Mouse (Mus musculus) urinary bladder, postnatal 4 days (tissue): ENCODE measurements around the gene Sugp2.
"Not testable (repeated sequence)": the region's sequence is repeated elsewhere in the genome, so short reads cannot be mapped to it uniquely, and the experiment has no call there.

Experiments
- DNase-seq, 2 experiments: peaks; one replicate each; pipeline ENCODE4 v3.0.0; 2021 to 2022; ENCODE audit warnings: low spot score in 2 of 2

Sugp2 gene

GRCm38 (mm10) chr8:70234080-70234780 is at the start of gene Sugp2, which contains the start of gene Armc6:
Sugp2 (plus strand) TSS chr8:70234226.
Armc6 (minus strand) TSS chr8:70234466.
- DNase-seq, result peak; percentile 93

GRCm38 (mm10) chr8:70188707-70189106 is 45.3 kb upstream of the Sugp2 start:
- no peak for DNase-seq

GRCm38 (mm10) chr8:70193238-70193637 is 40.8 kb upstream of the Sugp2 start:
- DNase-seq, result no peak

- DNase-seq, result no peak
Measured at GRCm38 (mm10) chr8:70194191-70194590, 39.8 kb upstream of the Sugp2 start.

GRCm38 (mm10) chr8:70195762-70196161 is 38.3 kb upstream of the Sugp2 start:
- DNase-seq, result no peak

- DNase-seq, result no peak
Measured at GRCm38 (mm10) chr8:70197603-70198002, 36.4 kb upstream of the Sugp2 start.

- DNase-seq, result no peak
Measured at GRCm38 (mm10) chr8:70200098-70200681, 33.8 kb upstream of the Sugp2 start.

GRCm38 (mm10) chr8:70201417-70201816 is 32.6 kb upstream of the Sugp2 start:
- DNase-seq, result no peak

GRCm38 (mm10) chr8:70203072-70203471 is 31.0 kb upstream of the Sugp2 start:
- DNase-seq, result no peak

GRCm38 (mm10) chr8:70204757-70205156 is 29.3 kb upstream of the Sugp2 start:
- no peak for DNase-seq

GRCm38 (mm10) chr8:70208130-70208529 is 25.9 kb upstream of the Sugp2 start:
- no peak for DNase-seq

GRCm38 (mm10) chr8:70210538-70210937 is 23.5 kb upstream of the Sugp2 start:
- no peak for DNase-seq

GRCm38 (mm10) chr8:70211275-70211674 is 22.8 kb upstream of the Sugp2 start:
- DNase-seq, result no peak

- DNase-seq, result no peak
Measured at GRCm38 (mm10) chr8:70211726-70212111, 22.3 kb upstream of the Sugp2 start.

- peak; percentile 95 to 97 for DNase-seq
Measured at GRCm38 (mm10) chr8:70212112-70213055, 21.6 kb upstream of the Sugp2 start, which contains the start of gene Slc25a42. Slc25a42 (minus strand) TSS chr8:70212305.

GRCm38 (mm10) chr8:70214411-70214810 is 19.6 kb upstream of the Sugp2 start:
- DNase-seq, result no peak

GRCm38 (mm10) chr8:70215092-70215491 is 18.9 kb upstream of the Sugp2 start:
- no peak for DNase-seq

- not testable (repeated sequence) for DNase-seq
Measured at GRCm38 (mm10) chr8:70216161-70216560, 17.9 kb upstream of the Sugp2 start.

- DNase-seq, result peak in 1 of 2 experiments; percentile 26
Measured at GRCm38 (mm10) chr8:70216566-70216965, 17.5 kb upstream of the Sugp2 start.

GRCm38 (mm10) chr8:70217441-70217840 is 16.6 kb upstream of the Sugp2 start:
- no peak for DNase-seq

GRCm38 (mm10) chr8:70219107-70219684 is 14.8 kb upstream of the Sugp2 start:
- DNase-seq, result no peak
